Mouse (Mus musculus): ENCODE results near the gene Dtx4. TPM values are rescaled to one million over a fixed set of nuclear protein-coding genes. Genes with fewer than 3 reads are reported as not detected.

The Dtx4 gene
- polyA plus RNA-seq, 1 experiment: 4.0 TPM

DNA sequence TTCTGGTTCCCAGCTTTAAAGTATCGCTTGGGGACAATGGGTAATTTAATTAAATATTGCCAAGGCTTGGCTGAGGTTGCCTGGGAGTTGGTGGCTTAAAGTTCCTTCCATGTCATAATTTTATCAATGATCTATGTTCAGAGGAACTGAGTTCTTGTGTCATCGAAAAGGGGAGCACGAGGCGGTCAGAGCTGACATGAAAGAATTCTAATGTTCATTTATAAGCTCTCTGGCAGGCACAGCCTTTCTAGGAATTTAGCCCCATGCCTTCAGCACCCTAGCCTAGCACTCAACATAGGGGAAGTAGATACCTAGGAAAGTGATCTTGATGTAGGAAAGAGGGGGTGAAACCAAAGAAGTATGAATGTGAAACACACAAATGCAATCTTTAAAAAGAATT is 2.9 kb downstream of the Dtx4 start:
- Histone ChIP-seq H3K4me1 (ENCODE audit: control insufficient read depth, insufficient read depth, low read length) (no peaks in the 10 kb centered on the region), H3K36me3 (ENCODE audit: control insufficient read depth, insufficient read depth, low read length, poor library complexity, severe bottlenecking) (no peaks in the 10 kb centered on the region), H3K4me3 (ENCODE audit: low read depth, low read length) (no peak overlapping the region), H3K9me3 (replicated peaks; ENCODE audit: control insufficient read depth, insufficient read depth, low read length, poor library complexity, severe bottlenecking) (no peaks in the 10 kb centered on the region), H3K27me3 (ENCODE audit: control insufficient read depth, insufficient read depth, low read length, poor library complexity, severe bottlenecking) (no peaks in the 10 kb centered on the region), H3K9ac (ENCODE audit: low read depth, poor library complexity, severe bottlenecking) (no peak overlapping the region), H3K27ac (ENCODE audit: insufficient read depth, low read length) (no peak overlapping the region)
- TF ChIP-seq EP300 (IDR thresholded peaks at IDR 0.05; ENCODE audit: insufficient read depth, low read depth, low read length): no peak
- TF ChIP-seq CTCF (IDR thresholded peaks at IDR 0.05; ENCODE audit: low read depth, low read length): no peak
- TF ChIP-seq POLR2A (IDR thresholded peaks at IDR 0.05; ENCODE audit: insufficient read depth, low read length): no peak

DNA sequence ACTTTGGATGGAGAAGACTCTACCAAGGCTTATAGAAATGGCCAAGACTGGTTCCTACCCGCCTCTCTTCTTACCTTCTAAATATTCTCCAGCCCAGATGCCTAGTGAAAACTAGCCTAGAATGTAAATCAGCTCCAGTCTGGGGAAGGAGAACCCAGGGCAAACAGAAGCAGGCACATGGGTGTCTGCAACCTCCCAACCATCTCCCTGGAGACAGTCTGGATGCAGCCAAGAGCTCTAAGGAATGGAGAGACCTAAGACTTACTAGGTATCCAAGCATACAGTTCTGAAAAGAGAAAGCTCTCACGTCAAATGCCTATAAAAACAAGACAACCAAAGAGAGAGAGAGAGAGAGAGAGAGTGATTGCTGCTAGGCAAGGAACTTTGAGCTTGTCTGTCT is 3.3 kb downstream of the Dtx4 start:
- no peak for TF ChIP-seq EP300 (IDR thresholded peaks at IDR 0.05; ENCODE audit: insufficient read depth, low read depth, low read length)
- no peak for TF ChIP-seq POLR2A (IDR thresholded peaks at IDR 0.05; ENCODE audit: insufficient read depth, low read length)
- TF ChIP-seq CTCF (IDR thresholded peaks at IDR 0.05; ENCODE audit: low read depth, low read length): no peak
- Histone ChIP-seq H3K9ac (ENCODE audit: low read depth, poor library complexity, severe bottlenecking) (no peak overlapping the region), H3K27ac (ENCODE audit: insufficient read depth, low read length) (no peak overlapping the region), H3K9me3 (replicated peaks; ENCODE audit: control insufficient read depth, insufficient read depth, low read length, poor library complexity, severe bottlenecking) (no peaks in the 10 kb centered on the region), H3K4me1 (ENCODE audit: control insufficient read depth, insufficient read depth, low read length) (no peaks in the 10 kb centered on the region), H3K36me3 (ENCODE audit: control insufficient read depth, insufficient read depth, low read length, poor library complexity, severe bottlenecking) (no peaks in the 10 kb centered on the region), H3K4me3 (ENCODE audit: low read depth, low read length) (no peak overlapping the region), H3K27me3 (ENCODE audit: control insufficient read depth, insufficient read depth, low read length, poor library complexity, severe bottlenecking) (no peaks in the 10 kb centered on the region)

DNA sequence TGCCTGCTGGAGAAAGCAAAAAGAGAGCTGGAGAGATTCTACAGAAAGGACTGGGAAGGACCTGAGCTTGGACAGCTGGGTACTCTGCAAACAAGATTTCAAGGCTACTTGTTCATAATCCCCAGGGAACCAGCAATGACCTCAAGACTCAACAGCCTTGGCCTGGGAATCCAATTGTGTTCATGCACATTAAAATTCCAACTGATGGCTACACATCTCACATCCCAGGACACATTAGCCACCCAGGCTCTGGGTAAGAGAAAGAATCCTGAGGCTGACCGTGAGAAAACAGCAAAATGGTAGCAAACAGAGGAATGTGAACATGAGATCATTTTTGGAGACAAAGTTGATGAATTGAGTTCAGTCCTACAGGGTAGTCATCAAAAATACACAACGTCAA is 5.0 kb downstream of the Dtx4 start:
- TF ChIP-seq EP300 (IDR thresholded peaks at IDR 0.05; ENCODE audit: insufficient read depth, low read depth, low read length) (no peak), POLR2A (IDR thresholded peaks at IDR 0.05; ENCODE audit: insufficient read depth, low read length) (no peak), CTCF (IDR thresholded peaks at IDR 0.05; ENCODE audit: low read depth, low read length) (no peak)
- no peak overlapping the region for H3K4me3 ChIP-seq (ENCODE audit: low read depth, low read length)
- no peaks in the 10 kb centered on the region for H3K4me1 ChIP-seq (ENCODE audit: control insufficient read depth, insufficient read depth, low read length)
- no peak overlapping the region for H3K27ac ChIP-seq (ENCODE audit: insufficient read depth, low read length)
- H3K9me3 ChIP-seq (replicated peaks; ENCODE audit: control insufficient read depth, insufficient read depth, low read length, poor library complexity, severe bottlenecking): no peaks in the 10 kb centered on the region
- H3K27me3 ChIP-seq (ENCODE audit: control insufficient read depth, insufficient read depth, low read length, poor library complexity, severe bottlenecking): no peaks in the 10 kb centered on the region
- H3K36me3 ChIP-seq (ENCODE audit: control insufficient read depth, insufficient read depth, low read length, poor library complexity, severe bottlenecking): no peaks in the 10 kb centered on the region
- no peak overlapping the region for H3K9ac ChIP-seq (ENCODE audit: low read depth, poor library complexity, severe bottlenecking)

DNA sequence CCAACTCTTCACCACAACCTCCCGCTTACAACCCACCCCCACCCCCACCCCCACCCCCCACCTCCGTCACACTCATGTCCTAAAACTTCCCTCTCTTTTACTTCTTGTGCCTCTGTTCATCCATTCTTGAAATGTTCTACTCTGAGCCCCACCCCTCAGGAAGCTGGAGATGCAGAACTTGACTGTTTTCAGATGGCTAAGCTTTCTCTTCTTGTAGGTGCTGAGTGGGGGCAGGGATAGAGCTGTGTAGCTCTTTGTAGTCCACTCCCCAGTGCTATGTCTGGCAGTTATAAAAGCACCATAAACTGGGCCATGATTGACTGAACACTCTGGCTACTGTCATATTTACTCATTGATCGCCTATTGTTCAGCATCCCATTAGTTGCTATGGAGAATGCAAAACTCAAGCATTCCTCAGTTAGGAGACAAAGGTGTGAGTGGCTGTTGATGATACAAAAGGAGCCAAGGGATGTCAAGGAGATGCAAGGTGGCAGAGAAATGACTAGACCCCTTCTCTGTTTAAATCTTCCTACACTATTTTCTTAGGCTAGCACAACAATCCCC is 6.2 kb downstream of the Dtx4 start:
- Histone ChIP-seq H3K9me3 (replicated peaks; ENCODE audit: control insufficient read depth, insufficient read depth, low read length, poor library complexity, severe bottlenecking) (no peaks in the 10 kb centered on the region), H3K36me3 (ENCODE audit: control insufficient read depth, insufficient read depth, low read length, poor library complexity, severe bottlenecking) (no peaks in the 10 kb centered on the region), H3K4me3 (ENCODE audit: low read depth, low read length) (no peak overlapping the region), H3K4me1 (ENCODE audit: control insufficient read depth, insufficient read depth, low read length) (no peaks in the 10 kb centered on the region), H3K9ac (ENCODE audit: low read depth, poor library complexity, severe bottlenecking) (no peak overlapping the region), H3K27ac (ENCODE audit: insufficient read depth, low read length) (no peak overlapping the region), H3K27me3 (ENCODE audit: control insufficient read depth, insufficient read depth, low read length, poor library complexity, severe bottlenecking) (no peaks in the 10 kb centered on the region)
- no peak for TF ChIP-seq POLR2A (IDR thresholded peaks at IDR 0.05; ENCODE audit: insufficient read depth, low read length)
- no peak for TF ChIP-seq CTCF (IDR thresholded peaks at IDR 0.05; ENCODE audit: low read depth, low read length)
- TF ChIP-seq EP300 (IDR thresholded peaks at IDR 0.05; ENCODE audit: insufficient read depth, low read depth, low read length): no peak

DNA sequence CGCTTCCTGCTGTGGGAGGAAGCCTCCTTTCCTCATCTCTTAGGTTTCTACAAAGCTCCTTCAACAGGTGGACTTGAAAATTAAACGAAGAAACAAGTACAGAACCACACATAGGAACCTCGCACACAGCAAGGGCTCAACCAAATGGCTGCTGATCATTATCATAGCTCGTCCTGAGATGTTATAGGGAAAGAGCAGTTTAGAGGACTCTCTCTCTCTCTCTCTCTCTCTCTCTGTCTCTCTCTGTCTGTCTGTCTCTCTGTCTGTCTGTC is 7.1 kb downstream of the Dtx4 start:
- H3K27ac ChIP-seq (ENCODE audit: insufficient read depth, low read length): no peak overlapping the region

DNA sequence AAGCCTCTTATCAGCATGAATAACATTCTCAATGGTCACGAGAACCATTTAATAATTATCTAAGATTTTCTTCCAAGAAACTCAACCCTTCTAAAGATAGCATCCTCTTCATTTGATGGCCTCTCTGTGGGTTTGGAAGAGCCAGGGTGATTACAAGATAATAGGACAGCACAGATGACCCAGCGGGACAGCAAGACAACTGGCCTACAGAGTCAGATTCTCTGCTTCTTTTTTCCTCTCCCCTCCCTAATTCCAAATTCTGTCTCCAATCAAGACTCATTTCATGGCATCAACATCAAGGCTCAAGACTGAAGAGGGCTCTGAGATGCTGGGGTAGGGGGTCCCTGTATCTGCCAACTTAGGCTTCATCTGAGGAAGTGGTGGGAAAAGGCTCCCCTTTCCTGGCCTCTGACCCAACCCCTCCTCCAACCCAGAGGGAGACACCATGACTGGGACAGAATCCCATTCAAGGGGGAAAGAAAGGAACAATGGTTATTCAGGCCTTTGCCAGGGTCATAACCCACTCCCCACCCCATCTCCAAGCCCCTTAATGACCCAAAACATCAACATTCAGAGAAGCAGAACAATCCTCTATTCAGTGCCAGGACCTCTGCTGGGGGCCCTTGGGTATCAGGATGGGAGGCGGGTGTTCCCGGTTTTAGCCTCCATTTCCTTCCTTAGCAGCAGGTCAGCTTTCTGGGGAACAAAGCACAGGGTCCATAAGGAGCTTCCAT is 7.6 kb downstream of the Dtx4 start:
- Histone ChIP-seq H3K4me3 (ENCODE audit: low read depth, low read length) (no peak overlapping the region), H3K36me3 (ENCODE audit: control insufficient read depth, insufficient read depth, low read length, poor library complexity, severe bottlenecking) (no peaks in the 10 kb centered on the region), H3K4me1 (ENCODE audit: control insufficient read depth, insufficient read depth, low read length) (no peaks in the 10 kb centered on the region)

More for the DNA sequence above, 7.1 kb downstream of the Dtx4 start:
- Histone ChIP-seq H3K9ac (ENCODE audit: low read depth, poor library complexity, severe bottlenecking) (no peak overlapping the region), H3K36me3 (ENCODE audit: control insufficient read depth, insufficient read depth, low read length, poor library complexity, severe bottlenecking) (no peaks in the 10 kb centered on the region), H3K4me3 (ENCODE audit: low read depth, low read length) (no peak overlapping the region), H3K9me3 (replicated peaks; ENCODE audit: control insufficient read depth, insufficient read depth, low read length, poor library complexity, severe bottlenecking) (no peaks in the 10 kb centered on the region), H3K4me1 (ENCODE audit: control insufficient read depth, insufficient read depth, low read length) (no peaks in the 10 kb centered on the region), H3K27me3 (ENCODE audit: control insufficient read depth, insufficient read depth, low read length, poor library complexity, severe bottlenecking) (no peaks in the 10 kb centered on the region)
- no peak for TF ChIP-seq POLR2A (IDR thresholded peaks at IDR 0.05; ENCODE audit: insufficient read depth, low read length)
- no peak for TF ChIP-seq EP300 (IDR thresholded peaks at IDR 0.05; ENCODE audit: insufficient read depth, low read depth, low read length)
- TF ChIP-seq CTCF (IDR thresholded peaks at IDR 0.05; ENCODE audit: low read depth, low read length): no peak

More for the DNA sequence above, 7.6 kb downstream of the Dtx4 start:
- Histone ChIP-seq H3K9ac (ENCODE audit: low read depth, poor library complexity, severe bottlenecking) (no peak overlapping the region), H3K27ac (ENCODE audit: insufficient read depth, low read length) (no peak overlapping the region), H3K27me3 (ENCODE audit: control insufficient read depth, insufficient read depth, low read length, poor library complexity, severe bottlenecking) (no peaks in the 10 kb centered on the region), H3K9me3 (replicated peaks; ENCODE audit: control insufficient read depth, insufficient read depth, low read length, poor library complexity, severe bottlenecking) (no peaks in the 10 kb centered on the region)
- no peak for TF ChIP-seq EP300 (IDR thresholded peaks at IDR 0.05; ENCODE audit: insufficient read depth, low read depth, low read length)
- TF ChIP-seq CTCF (IDR thresholded peaks at IDR 0.05; ENCODE audit: low read depth, low read length): no peak
- no peak for TF ChIP-seq POLR2A (IDR thresholded peaks at IDR 0.05; ENCODE audit: insufficient read depth, low read length)
